Mouse (Mus musculus) kidney, adult 10 weeks (tissue): ENCODE data around the gene Raet1e. TPM values are rescaled to one million over a fixed set of nuclear protein-coding genes. Genes with fewer than 3 reads are reported as not detected.

Source experiments
- polyA plus RNA-seq: library from polyadenylated mRNA; stranded (reverse); fragments of 350-450 nt; fragmentation: Illumina TruSeq; extraction: RNeasy Lipid Tissue Mini Kit (QIAGEN cat#74804); gene quantifications from one replicate; pipeline ENCODE4 v1.2.3, GENCODE M21; 2014; ENCODE audit warnings: low read depth, low replicate concordance

The Raet1e gene
- not detected for polyA plus RNA-seq

DNA sequence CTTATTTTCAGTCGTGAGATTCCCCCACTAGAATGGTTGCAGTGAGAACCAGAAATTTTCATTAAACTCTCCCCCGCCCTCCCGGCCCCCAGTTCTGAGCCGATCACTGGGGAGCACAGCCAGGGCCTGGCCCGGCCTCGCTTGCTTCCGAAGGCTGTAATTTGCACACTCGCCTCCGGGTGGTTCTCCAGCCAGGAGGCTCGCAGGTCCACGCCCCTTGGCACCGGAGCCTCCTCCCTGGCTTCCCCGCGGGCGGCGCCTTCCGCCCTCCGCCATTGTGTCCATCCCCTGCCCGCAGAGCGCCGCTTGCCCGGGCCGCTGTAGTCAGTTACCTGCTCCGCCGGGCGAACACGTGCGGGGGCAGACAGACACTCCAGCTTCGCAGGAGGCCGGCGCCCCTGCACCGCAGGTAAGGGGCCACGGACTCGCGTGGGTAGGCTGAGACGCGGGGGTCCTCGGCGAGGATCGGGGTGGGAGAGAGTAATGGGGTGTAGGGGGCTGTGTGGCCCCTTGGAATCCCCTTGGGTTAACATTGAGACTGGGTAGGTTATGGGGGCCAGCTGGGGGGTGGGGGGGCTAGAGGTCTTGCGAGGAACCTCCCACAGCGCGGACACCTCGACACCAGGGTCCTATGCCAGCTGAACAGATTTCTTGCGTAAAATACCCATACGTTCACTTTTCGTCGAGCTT, at the start of gene Raet1e, which contains the start of gene H60b:
Raet1e (plus strand) TSS at position 260 of the 690 bp plus-strand sequence.
H60b (plus strand) TSS at position 277 of the 690 bp plus-strand sequence.

DNA sequence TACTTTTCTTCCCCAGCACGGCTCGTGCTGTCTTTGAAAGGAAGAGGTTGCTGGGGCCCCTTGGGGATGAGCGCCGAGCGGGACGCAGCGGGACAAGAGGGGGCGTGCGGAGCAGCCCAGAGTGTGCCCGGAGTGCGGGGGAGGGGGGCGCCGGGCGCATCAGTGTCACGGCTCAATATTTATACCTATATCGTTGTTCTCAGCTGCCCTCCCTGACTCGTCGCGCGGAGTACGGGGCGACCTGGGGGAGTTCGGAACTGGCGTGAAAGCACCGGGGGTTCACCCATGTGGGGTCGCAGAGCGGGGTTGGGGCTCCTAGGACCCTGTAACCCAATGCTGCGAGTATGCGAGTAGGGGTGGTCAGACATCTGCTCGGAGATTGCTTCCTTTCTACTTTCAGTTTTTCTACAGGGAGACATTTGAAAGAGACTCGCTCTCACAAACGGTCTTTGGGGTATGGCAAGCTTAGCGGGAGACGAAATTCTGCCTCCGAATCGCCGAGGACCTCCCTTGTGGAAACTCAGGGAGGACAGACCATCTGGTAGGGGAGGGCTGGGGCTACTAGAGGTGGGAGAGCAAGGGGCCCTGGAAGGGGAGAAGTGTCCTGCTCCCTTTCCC, 9.2 kb upstream of the Raet1e start, which contains the start of gene E030030I06Rik:
E030030I06Rik (minus strand) TSS at position 198 of the 618 bp plus-strand sequence.

DNA sequence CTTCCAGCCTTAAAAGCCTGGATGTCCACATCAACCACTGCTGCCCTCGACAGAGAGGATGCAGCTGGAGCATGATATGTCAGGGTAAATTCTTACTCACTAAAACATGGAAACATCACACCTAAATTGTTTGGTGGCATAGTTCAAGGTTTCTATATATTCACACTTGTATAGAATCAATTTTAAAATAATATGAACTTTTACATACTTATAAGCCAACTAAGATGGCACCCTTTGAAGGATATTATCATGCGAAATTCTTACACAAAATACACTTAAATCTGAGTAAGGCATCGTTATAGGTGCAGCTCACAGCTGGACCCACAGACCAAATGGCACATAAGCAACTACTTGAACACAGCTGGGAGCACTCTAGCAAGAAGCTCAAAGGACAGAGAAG, 201.9 kb downstream of the Raet1e start, which contains the start of gene Raet1d:
Raet1d (plus strand) TSS at position 301 of the 400 bp plus-strand sequence.

Other genes starting within 250 kb of the Raet1e start
- gene 4930444G20Rik, start 90.5 kb upstream of the Raet1e start, polyA plus RNA-seq = not detected
- 1.1 TPM for gene E030030I06Rik, start 9.3 kb upstream of the Raet1e start, polyA plus RNA-seq
- 1.1 TPM for gene H60b, start within 50 bp of the Raet1e start, polyA plus RNA-seq
- not detected for gene Raet1d, start 202.0 kb downstream of the Raet1e start, polyA plus RNA-seq